Mouse (Mus musculus) heart, embryonic 14.5 days (tissue): ENCODE data around the gene Dnah7c. TPM values are rescaled to one million over a fixed set of nuclear protein-coding genes. Genes with fewer than 3 reads are reported as not detected.
A peak's percentile ranks its signal among the peaks of the same experiment; 100 is the strongest.
"Not testable (repeated sequence)": the region's sequence is repeated elsewhere in the genome, so short reads cannot be mapped to it uniquely, and the experiment has no call there.

Source experiments
- ATAC-seq: fragments of 200-750 bp; cut with Nextera tagmentation; 2 replicates; pipeline ENCODE4 v1.8.0; 2017; ENCODE audit warnings: low read depth, moderate TSS enrichment; ENCODE audit not compliant: insufficient number of reproducible peaks, insufficient read depth, low FRiP score
- H3K27ac ChIP-seq, 2 experiments: fragments of 200-500 bp in 1 of 2; fragments of 300-500 bp in 1 of 2; sonication (generic) in 1 of 2; replicated peaks in 1 of 2; 2 replicates each; pipeline ENCODE4 v1.5.1; 2012 to 2014; ENCODE audit warnings: low read depth in 2 of 2, low read length in 2 of 2, control low read depth in 1 of 2, mild to moderate bottlenecking in 1 of 2, mixed read lengths in 1 of 2; ENCODE audit not compliant: control insufficient read depth in 1 of 2, insufficient read depth in 1 of 2
- H3K27me3 ChIP-seq: fragments of 300-500 bp; sonication (generic); 2 replicates; pipeline ENCODE4 v1.6.1; 2014; ENCODE audit warnings: mild to moderate bottlenecking, low read length, control low read depth; ENCODE audit not compliant: control insufficient read depth, insufficient read depth
- H3K36me3 ChIP-seq: fragments of 300-500 bp; sonication (generic); 2 replicates; pipeline ENCODE4 v1.6.1; 2014; ENCODE audit warnings: mild to moderate bottlenecking, control low read depth, low read length, mixed read lengths; ENCODE audit not compliant: control insufficient read depth, insufficient read depth
- H3K4me1 ChIP-seq, 2 experiments: fragments of 200-500 bp in 1 of 2; fragments of 300-500 bp in 1 of 2; sonication (generic) in 1 of 2; 2 replicates each; pipeline ENCODE4 v1.6.1; 2012 to 2014; ENCODE audit warnings: low read length in 2 of 2, control low read depth in 1 of 2, mixed read lengths in 1 of 2; ENCODE audit not compliant: control insufficient read depth in 2 of 2, insufficient read depth in 2 of 2
- H3K4me2 ChIP-seq: fragments of 300-500 bp; sonication (generic); 2 replicates; pipeline ENCODE4 v1.6.1; 2014; ENCODE audit warnings: mild to moderate bottlenecking, low read length
- H3K4me3 ChIP-seq, 2 experiments: fragments of 200-500 bp in 1 of 2; fragments of 300-500 bp in 1 of 2; sonication (generic) in 1 of 2; 2 replicates each; pipeline ENCODE4 v1.5.1; 2012 to 2014; ENCODE audit warnings: low read length in 2 of 2, mild to moderate bottlenecking in 2 of 2, control low read depth in 1 of 2, low read depth in 1 of 2, moderate library complexity in 1 of 2; ENCODE audit not compliant: control insufficient read depth in 1 of 2, insufficient read depth in 1 of 2
- H3K9ac ChIP-seq: fragments of 300-500 bp; sonication (generic); 2 replicates; pipeline ENCODE4 v1.6.1; 2014; ENCODE audit warnings: mild to moderate bottlenecking, low read length
- H3K9me3 ChIP-seq: fragments of 300-500 bp; sonication (generic); 2 replicates; pipeline ENCODE4 v1.6.1; 2016; ENCODE audit warnings: low read length, control low read depth; ENCODE audit not compliant: control insufficient read depth
- WGBS: fragments of 180-500 bp; shearing (Covaris S2); extraction: QIAGEN DNeasy Blood & Tissue Kit; methylation state at CpG from one replicate; pipeline ENCODE4 v1.1.7; 2014; 5-methylcytosine and 5-hydroxymethylcytosine counted together
- polyA plus RNA-seq: library from polyadenylated mRNA; unstranded; fragments of >200 nt; fragmentation: Nextera tagmentation; extraction: Ambion mirVana; gene quantifications from 2 replicates; pipeline ENCODE4 v1.2.1, GENCODE M21; 2014

Gene Dnah7c
- polyA plus RNA-seq, 1 experiment from 2014 or later, result 0.07 TPM

DNA sequence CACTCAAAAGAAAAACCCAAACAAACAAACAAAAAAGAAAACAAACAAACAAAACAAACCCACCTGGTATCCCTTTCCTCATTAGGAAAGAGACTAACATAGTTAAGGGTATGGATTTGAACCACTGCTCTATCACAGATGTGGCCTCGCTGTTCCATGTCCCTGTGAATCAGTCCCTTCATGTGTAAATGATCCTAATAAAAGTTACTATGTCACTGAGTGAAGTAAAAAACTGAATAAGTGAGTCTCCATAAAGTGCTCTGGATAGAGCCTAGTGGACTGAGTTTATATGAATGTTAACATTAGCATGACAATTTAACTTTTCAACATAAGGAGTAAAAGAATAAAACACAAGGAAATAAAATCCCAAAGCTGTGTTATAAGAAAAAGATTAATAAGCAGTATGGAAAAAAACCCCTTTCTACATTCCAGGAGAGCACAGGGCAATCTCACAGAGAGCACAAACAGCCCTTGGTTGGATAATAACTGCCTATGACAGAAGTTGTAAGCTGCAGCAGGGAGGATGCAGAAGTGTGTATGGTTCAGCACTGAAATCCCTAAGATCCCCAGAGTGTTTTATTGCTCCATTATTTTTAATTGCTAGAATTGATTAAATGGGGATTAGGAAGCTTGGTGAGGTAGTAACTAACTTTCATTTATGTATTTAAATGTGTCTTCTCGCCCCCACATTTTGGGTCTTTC, 308.2 kb downstream of the Dnah7c start:
- H3K36me3 ChIP-seq, H3K9me3 ChIP-seq, H3K27ac ChIP-seq, H3K4me3 ChIP-seq, H3K4me1 ChIP-seq, ATAC-seq, H3K4me2 ChIP-seq, H3K9ac ChIP-seq, H3K27me3 ChIP-seq: not testable (repeated sequence)
- WGBS, result 82% methylated on average over 2 of the region's 2 CpGs

DNA sequence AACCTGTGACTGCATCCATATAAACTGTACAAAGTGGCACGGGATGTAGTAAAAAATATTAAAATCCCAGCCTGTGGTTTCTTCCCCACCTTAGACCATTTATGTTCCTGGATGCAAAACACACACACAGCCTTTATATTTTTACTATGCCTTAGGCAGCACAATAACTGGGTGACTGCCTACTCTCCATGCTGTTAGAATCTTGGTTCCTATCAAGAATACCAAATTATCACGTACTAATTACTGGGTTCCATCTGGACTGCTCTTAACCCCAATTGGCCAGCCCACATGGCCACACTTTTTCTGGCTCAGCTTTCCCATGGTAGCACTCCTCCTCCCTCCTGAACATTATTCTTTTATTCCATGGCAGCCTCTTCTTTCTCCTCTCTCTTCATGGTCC, 309.1 kb downstream of the Dnah7c start:
- not testable (repeated sequence) for ATAC-seq, H3K9me3 ChIP-seq, H3K4me3 ChIP-seq, H3K9ac ChIP-seq, H3K4me2 ChIP-seq, H3K27ac ChIP-seq, H3K27me3 ChIP-seq, H3K4me1 ChIP-seq, H3K36me3 ChIP-seq
- 75% methylated on average over 2 of the region's 2 CpGs for WGBS

GRCm38 (mm10) chr1:46764600-46764999, 339.2 kb downstream of the Dnah7c start:
- not testable (repeated sequence) for H3K27ac ChIP-seq, H3K4me1 ChIP-seq, H3K9me3 ChIP-seq, H3K9ac ChIP-seq, H3K4me2 ChIP-seq, H3K36me3 ChIP-seq, H3K27me3 ChIP-seq, H3K4me3 ChIP-seq
- ATAC-seq, result peak; percentile 54; the same call in 1 of the 2 replicates
- 19% methylated on average over 3 of the region's 3 CpGs for WGBS

GRCm38 (mm10) chr1:46769318-46769717, 343.9 kb downstream of the Dnah7c start:
- not testable (repeated sequence) for H3K4me3 ChIP-seq, H3K27ac ChIP-seq, H3K9me3 ChIP-seq, H3K9ac ChIP-seq, H3K4me2 ChIP-seq, H3K4me1 ChIP-seq, H3K36me3 ChIP-seq, ATAC-seq, H3K27me3 ChIP-seq

DNA sequence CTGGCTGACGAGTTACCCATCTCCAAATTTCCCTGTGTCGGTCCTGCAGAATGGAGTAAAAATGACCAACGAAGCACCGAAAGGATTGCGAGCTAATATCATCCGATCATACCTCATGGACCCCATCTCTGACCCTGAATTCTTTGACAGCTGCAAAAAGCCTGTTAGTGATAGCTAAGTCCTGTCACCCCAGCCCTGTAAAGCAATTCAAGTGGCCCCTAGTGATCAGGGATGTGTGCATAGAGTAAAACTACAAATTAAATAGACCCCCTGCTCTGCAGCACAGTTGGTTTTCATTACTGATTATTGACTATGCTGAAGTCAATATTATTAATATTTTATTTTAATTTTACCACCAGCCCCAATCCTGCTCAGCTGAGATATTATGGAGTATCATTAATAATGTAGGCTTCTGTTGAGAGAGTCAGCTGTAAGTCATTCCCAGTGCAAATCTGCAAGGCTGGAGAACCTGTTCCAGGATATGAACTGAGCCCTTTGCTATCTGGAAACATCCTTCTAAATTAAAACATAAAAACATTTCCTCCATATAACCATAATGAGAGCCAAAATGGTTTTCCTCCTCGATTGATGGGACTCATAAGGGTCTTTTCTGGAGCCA, 344.8 kb downstream of the Dnah7c start:
- not testable (repeated sequence) for H3K4me1 ChIP-seq, H3K36me3 ChIP-seq, H3K4me2 ChIP-seq, H3K9me3 ChIP-seq, H3K9ac ChIP-seq, ATAC-seq, H3K27me3 ChIP-seq, H3K4me3 ChIP-seq, H3K27ac ChIP-seq
- 85% methylated on average over 7 of the region's 7 CpGs for WGBS

DNA sequence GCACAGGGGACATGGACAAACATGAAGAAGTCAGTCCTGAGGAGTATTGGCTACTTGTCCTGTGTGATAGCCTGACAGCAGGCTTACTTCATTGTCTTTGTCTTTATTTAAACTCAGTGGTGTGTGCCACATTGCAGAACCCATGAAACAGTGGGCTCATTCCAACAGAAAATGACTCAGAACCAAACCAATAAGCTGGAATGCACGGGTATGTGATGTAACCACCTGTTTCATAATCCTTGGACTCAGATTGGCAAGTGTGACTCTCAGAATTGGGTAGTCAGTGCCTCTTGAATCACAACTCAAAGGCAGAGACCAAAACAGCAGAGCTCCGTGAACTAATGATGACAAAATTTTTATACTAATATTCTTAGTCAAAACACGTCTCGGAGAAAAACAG, 356.8 kb downstream of the Dnah7c start:
- H3K9me3 ChIP-seq, H3K27me3 ChIP-seq, H3K4me3 ChIP-seq, H3K36me3 ChIP-seq, ATAC-seq, H3K9ac ChIP-seq, H3K4me2 ChIP-seq, H3K4me1 ChIP-seq, H3K27ac ChIP-seq: not testable (repeated sequence)
- WGBS, result 71% methylated on average over 4 of the region's 4 CpGs

- peaks cover 3% of the 10 kb centered on the region for H3K36me3 ChIP-seq
- H3K9me3 ChIP-seq, result no peaks in the 10 kb centered on the region
- H3K4me3 ChIP-seq, result no peak overlapping the region
- H3K4me1 ChIP-seq, result no peaks in the 10 kb centered on the region
- no peak overlapping the region for H3K4me2 ChIP-seq
- WGBS, result 72% methylated on average over 1 of the region's 1 CpGs
- H3K27ac ChIP-seq, result no peak overlapping the region
- no peak overlapping the region for H3K9ac ChIP-seq
- no peaks in the 10 kb centered on the region for H3K27me3 ChIP-seq
- ATAC-seq, result no peak
Observed at GRCm38 (mm10) chr1:46805074-46805473, 379.7 kb downstream of the Dnah7c start.

- not testable (repeated sequence) for H3K4me1 ChIP-seq, H3K4me3 ChIP-seq, H3K4me2 ChIP-seq, ATAC-seq, H3K27ac ChIP-seq, H3K9me3 ChIP-seq, H3K9ac ChIP-seq, H3K27me3 ChIP-seq
- H3K36me3 ChIP-seq, result peaks cover 20% of the 10 kb centered on the region
- WGBS, result 87% methylated on average over 4 of the region's 4 CpGs
Observed at GRCm38 (mm10) chr1:46808630-46809029, 383.2 kb downstream of the Dnah7c start.
